8 mouse cellular contexts compared by ENCODE assay signal in the genomic region with DNA sequence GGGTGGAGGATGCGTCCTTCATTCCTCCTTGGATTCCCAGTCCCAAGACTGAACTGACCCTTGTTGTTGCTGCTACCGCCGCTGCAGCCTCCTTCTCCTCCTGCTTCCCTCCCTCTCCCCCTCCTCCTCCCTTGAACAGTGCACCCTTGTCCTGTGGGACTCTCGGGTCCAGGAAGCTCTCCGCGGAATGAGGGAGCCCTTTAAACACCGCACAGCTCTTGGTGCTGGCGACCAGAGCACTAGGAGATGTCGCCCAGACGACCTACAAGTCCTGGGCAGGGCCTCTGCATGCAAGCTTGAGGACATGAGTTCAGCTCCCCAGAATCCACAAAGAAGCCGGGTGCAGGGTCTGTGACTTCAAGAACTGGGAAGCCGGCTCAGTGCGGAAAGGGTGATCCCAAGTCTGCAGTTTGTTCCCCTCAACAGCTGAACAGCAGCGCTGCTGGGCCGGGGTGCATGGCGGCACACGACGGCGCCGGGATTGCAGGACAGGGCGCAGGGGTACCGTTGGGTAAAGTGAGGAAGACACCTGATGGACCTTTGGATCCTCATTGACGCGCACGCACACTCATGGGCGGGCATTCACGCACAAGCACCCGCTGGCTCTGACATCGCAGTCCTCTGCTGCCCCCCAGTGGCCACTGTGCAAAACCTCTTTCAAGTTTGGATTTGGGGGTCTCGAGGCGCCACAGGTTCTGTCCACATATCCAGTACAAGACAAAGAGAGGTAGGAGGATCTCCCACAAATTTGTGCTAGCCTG. TPM values are rescaled to one million over a fixed set of nuclear protein-coding genes. Genes with fewer than 3 reads are reported as not detected.
DNase-seq lines count a peak whose midpoint lies in the region; ATAC-seq and TF ChIP-seq lines count a peak whose summit lies in the region.

No protein-coding gene starts in this region.

- H3K4me1 ChIP-seq in erythroblast, embryonic 14.5 days (ENCODE audit: control insufficient read depth), result peaks cover 31% of the 10 kb centered on the region
- H3K4me1 ChIP-seq in heart, embryonic 14.5 days (ENCODE audit: control insufficient read depth in 2 of 2, insufficient read depth in 2 of 2, low read length in 2 of 2), result peaks cover 11 to 13% of the 10 kb centered on the region in 2 experiments; a peak in 3 of 4 replicates
- peaks cover 28% of the 10 kb centered on the region for H3K4me1 ChIP-seq in liver, embryonic 12.5 days
- H3K4me1 ChIP-seq in stomach, embryonic 14.5 days (ENCODE audit: control insufficient read depth, insufficient read depth, low read length), result peaks cover 5% of the 10 kb centered on the region

- ATAC-seq in heart, embryonic 14.5 days (ENCODE audit: insufficient number of reproducible peaks, insufficient read depth, low FRiP score, low read depth), result no peak
- ATAC-seq in liver, embryonic 12.5 days, result no peak
- no peak for ATAC-seq in stomach, embryonic 14.5 days (ENCODE audit: insufficient number of reproducible peaks, insufficient read depth, low FRiP score, low read depth)

- no peak for TF ChIP-seq POLR2A in brain, embryonic 14.5 days (IDR thresholded peaks at IDR 0.05; ENCODE audit: borderline replicate concordance, extremely low read depth, insufficient read depth, insufficient read length, poor library complexity, severe bottlenecking)

- H3K27ac ChIP-seq in heart, embryonic 14.5 days (replicated peaks in 1 of 2; ENCODE audit: control insufficient read depth in 1 of 2, insufficient read depth in 1 of 2, low read depth in 2 of 2, low read length in 2 of 2), result no peak overlapping the region
- H3K27ac ChIP-seq in liver, embryonic 12.5 days, result no peak overlapping the region
- no peak overlapping the region for H3K27ac ChIP-seq in stomach, embryonic 14.5 days (ENCODE audit: low read length)

- no peaks in the 10 kb centered on the region for H3K9me3 ChIP-seq in erythroblast, embryonic 14.5 days (ENCODE audit: control insufficient read depth, low read length)
- no peaks in the 10 kb centered on the region for H3K9me3 ChIP-seq in heart, embryonic 14.5 days (ENCODE audit: control insufficient read depth, low read length)
- H3K9me3 ChIP-seq in liver, embryonic 12.5 days (replicated peaks), result no peaks in the 10 kb centered on the region
- no peaks in the 10 kb centered on the region for H3K9me3 ChIP-seq in stomach, embryonic 14.5 days (ENCODE audit: control insufficient read depth, low read depth, low read length)

- H3K27me3 ChIP-seq in erythroblast, embryonic 14.5 days (ENCODE audit: control insufficient read depth), result peaks cover 44% of the 10 kb centered on the region
- H3K27me3 ChIP-seq in heart, embryonic 14.5 days (ENCODE audit: control insufficient read depth, insufficient read depth, low read length), result peaks cover 8% of the 10 kb centered on the region; the same call in 1 of the 2 replicates
- peaks cover 52% of the 10 kb centered on the region for H3K27me3 ChIP-seq in liver, embryonic 12.5 days (replicated peaks)
- no peaks in the 10 kb centered on the region for H3K27me3 ChIP-seq in stomach, embryonic 14.5 days (ENCODE audit: control insufficient read depth, insufficient read depth, low read length)

- peak overlapping the region; percentile 74 for H3K4me2 ChIP-seq in heart, embryonic 14.5 days (ENCODE audit: low read length)
- H3K4me2 ChIP-seq in liver, embryonic 12.5 days, result peak overlapping the region; percentile 64
- H3K4me2 ChIP-seq in stomach, embryonic 14.5 days (replicated peaks; ENCODE audit: low read depth, low read length), result peak overlapping the region; percentile 84

- 3% methylated on average over 31 of the region's 31 CpGs for WGBS in heart, embryonic 14.5 days
- 5% methylated on average over 31 of the region's 31 CpGs for WGBS in liver, embryonic 12.5 days (ENCODE audit: insufficient replicate concordance)
- 3% methylated on average over 31 of the region's 31 CpGs for WGBS in stomach, embryonic 14.5 days

- TF ChIP-seq CTCF in brain, embryonic 14.5 days (IDR thresholded peaks at IDR 0.05; ENCODE audit: borderline replicate concordance, extremely low read depth, insufficient read depth, insufficient read length), result peak; percentile 96

- H3K4me3 ChIP-seq in erythroblast, embryonic 14.5 days (replicated peaks), result peak overlapping the region; percentile 41
- peak overlapping the region; percentile 33 to 47 for H3K4me3 ChIP-seq in heart, embryonic 14.5 days (ENCODE audit: control insufficient read depth in 1 of 2, insufficient read depth in 1 of 2, low read depth in 1 of 2, low read length in 2 of 2)
- peak overlapping the region; percentile 39 for H3K4me3 ChIP-seq in liver, embryonic 12.5 days
- peak overlapping the region; percentile 34 for H3K4me3 ChIP-seq in stomach, embryonic 14.5 days (ENCODE audit: low read depth, low read length)

- DNase-seq in CD4-positive helper T cell, adult 2 months (ENCODE audit: low read depth, low spot score), result peak; percentile 82
- DNase-seq in brain, embryonic 14.5 days (ENCODE audit: low read depth), result peak; percentile 93
- DNase-seq in kidney, postnatal 10 days, result peak; percentile 93
- peak; percentile 76 to 85 for DNase-seq in natural killer cell, adult 2 months (ENCODE audit: low spot score in 2 of 2)

- peak overlapping the region; percentile 64 for H3K9ac ChIP-seq in heart, embryonic 14.5 days (ENCODE audit: low read length)
- peak overlapping the region; percentile 54 for H3K9ac ChIP-seq in liver, embryonic 12.5 days
- no peak overlapping the region; the same call in 1 of the 2 replicates for H3K9ac ChIP-seq in stomach, embryonic 14.5 days (replicated peaks; ENCODE audit: low read depth, low read length)

- no peaks in the 10 kb centered on the region for H3K36me3 ChIP-seq in erythroblast, embryonic 14.5 days (ENCODE audit: control insufficient read depth)
- no peaks in the 10 kb centered on the region for H3K36me3 ChIP-seq in heart, embryonic 14.5 days (ENCODE audit: control insufficient read depth, insufficient read depth, low read length)
- no peaks in the 10 kb centered on the region for H3K36me3 ChIP-seq in liver, embryonic 12.5 days
- H3K36me3 ChIP-seq in stomach, embryonic 14.5 days (ENCODE audit: control insufficient read depth, insufficient read depth, low read length), result no peaks in the 10 kb centered on the region

RNA-seq across cellular contexts. Expression of a gene that starts 4.5 kb away (rescaled TPM):
- polyA plus RNA-seq in brain, embryonic 14.5 days (2012; rRNA removed), result 146 and 176 TPM in 2 replicates
- 16.4 and 17.4 TPM in 2 replicates for polyA plus RNA-seq in erythroblast, embryonic 14.5 days (2012)
- polyA plus RNA-seq in heart, embryonic 14.5 days (2014; fragmentation: Nextera tagmentation; extraction: Ambion mirVana), result 54.4 and 58.1 TPM in 2 replicates
- 66.3 and 67.5 TPM in 2 replicates for polyA plus RNA-seq in liver, embryonic 12.5 days (2016; fragmentation: Nextera tagmentation; extraction: Ambion mirVana)
- 86.5 and 94.9 TPM in 2 replicates for polyA plus RNA-seq in stomach, embryonic 14.5 days (2014; fragmentation: Nextera tagmentation; extraction: Ambion mirVana)

RNA-seq across cellular contexts. Expression of a gene that starts 40.6 kb away (rescaled TPM):
- polyA plus RNA-seq in brain, embryonic 14.5 days (2012; rRNA removed), result 4.0 TPM in 2 replicates
- not detected in 2 replicates for polyA plus RNA-seq in erythroblast, embryonic 14.5 days (2012)
- polyA plus RNA-seq in heart, embryonic 14.5 days (2014; fragmentation: Nextera tagmentation; extraction: Ambion mirVana), result 0.46 and 0.50 TPM in 2 replicates
- polyA plus RNA-seq in liver, embryonic 12.5 days (2016; fragmentation: Nextera tagmentation; extraction: Ambion mirVana), result 0.50 and 0.57 TPM in 2 replicates
- polyA plus RNA-seq in stomach, embryonic 14.5 days (2014; fragmentation: Nextera tagmentation; extraction: Ambion mirVana), result 0.46 and 0.73 TPM in 2 replicates

RNA-seq across cellular contexts. Expression of a gene that starts 41.9 kb away (rescaled TPM):
- 70.4 and 77.2 TPM in 2 replicates for polyA plus RNA-seq in brain, embryonic 14.5 days (2012; rRNA removed)
- polyA plus RNA-seq in erythroblast, embryonic 14.5 days (2012), result 6.7 TPM in 2 replicates
- polyA plus RNA-seq in heart, embryonic 14.5 days (2014; fragmentation: Nextera tagmentation; extraction: Ambion mirVana), result 58.6 and 59.0 TPM in 2 replicates
- polyA plus RNA-seq in liver, embryonic 12.5 days (2016; fragmentation: Nextera tagmentation; extraction: Ambion mirVana), result 61.7 and 65.4 TPM in 2 replicates
- 49.3 and 51.3 TPM in 2 replicates for polyA plus RNA-seq in stomach, embryonic 14.5 days (2014; fragmentation: Nextera tagmentation; extraction: Ambion mirVana)

RNA-seq across cellular contexts. Expression of a gene that starts 49.0 kb away (rescaled TPM):
- 313 and 400 TPM in 2 replicates for polyA plus RNA-seq in brain, embryonic 14.5 days (2012; rRNA removed)
- polyA plus RNA-seq in erythroblast, embryonic 14.5 days (2012), result 70.5 and 83.1 TPM in 2 replicates
- 1,100 and 1,119 TPM in 2 replicates for polyA plus RNA-seq in heart, embryonic 14.5 days (2014; fragmentation: Nextera tagmentation; extraction: Ambion mirVana)
- 265 and 282 TPM in 2 replicates for polyA plus RNA-seq in liver, embryonic 12.5 days (2016; fragmentation: Nextera tagmentation; extraction: Ambion mirVana)
- 444 and 502 TPM in 2 replicates for polyA plus RNA-seq in stomach, embryonic 14.5 days (2014; fragmentation: Nextera tagmentation; extraction: Ambion mirVana)

RNA-seq across cellular contexts. Expression of a gene that starts 49.3 kb away (rescaled TPM):
- polyA plus RNA-seq in brain, embryonic 14.5 days (2012; rRNA removed), result 18.2 and 18.8 TPM in 2 replicates
- 0.22 and 0.55 TPM in 2 replicates for polyA plus RNA-seq in erythroblast, embryonic 14.5 days (2012)
- polyA plus RNA-seq in heart, embryonic 14.5 days (2014; fragmentation: Nextera tagmentation; extraction: Ambion mirVana), result 17.7 TPM in 2 replicates
- polyA plus RNA-seq in liver, embryonic 12.5 days (2016; fragmentation: Nextera tagmentation; extraction: Ambion mirVana), result 3.8 and 4.0 TPM in 2 replicates
- polyA plus RNA-seq in stomach, embryonic 14.5 days (2014; fragmentation: Nextera tagmentation; extraction: Ambion mirVana), result 31.3 and 31.7 TPM in 2 replicates
